Mouse (Mus musculus): ENCODE results near the gene Htra3. TPM values are rescaled to one million over a fixed set of nuclear protein-coding genes. Genes with fewer than 3 reads are reported as not detected.

Htra3 gene
- polyA plus RNA-seq, 1 experiment from 2014 or later = 15.2 TPM

DNA sequence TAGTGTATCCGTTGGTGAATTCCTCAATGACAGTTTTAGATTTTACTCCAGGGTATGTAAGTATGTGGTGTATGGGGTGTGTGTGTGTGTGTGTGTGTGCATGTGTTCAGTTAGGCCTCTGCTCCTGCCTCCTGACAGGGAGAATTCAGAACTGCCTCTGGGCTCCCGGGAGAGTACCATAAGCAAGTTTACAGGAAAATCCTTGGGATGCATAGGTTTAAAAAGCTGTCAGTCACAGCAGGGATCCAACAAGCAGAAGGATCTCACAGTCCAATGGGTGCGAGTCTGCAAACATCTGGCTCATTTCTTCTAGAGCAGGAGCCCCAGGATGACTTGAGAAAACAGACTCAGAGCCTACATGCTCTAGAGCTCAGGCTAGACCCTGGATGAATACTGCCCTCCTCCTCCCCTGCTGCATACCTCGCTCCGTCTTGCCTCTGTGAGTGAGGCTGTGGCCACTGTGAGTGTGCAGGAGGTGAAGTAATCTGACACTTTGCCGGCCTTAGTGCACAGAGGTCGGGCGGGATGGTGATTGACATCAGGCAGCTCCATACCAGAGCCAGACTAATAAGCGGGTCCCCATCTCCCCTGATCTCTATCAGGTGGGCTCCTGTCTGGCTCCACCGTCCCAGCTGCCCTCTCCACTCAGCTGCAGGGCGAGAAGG is 9.7 kb downstream of the Htra3 start:
- H3K27me3 ChIP-seq (replicated peaks) = no peaks in the 10 kb centered on the region
- H3K36me3 ChIP-seq (replicated peaks) = no peaks in the 10 kb centered on the region
- 31% methylated on average over 11 of the region's 11 CpGs for WGBS
- no peak for ATAC-seq (replicated peaks)
- no peak overlapping the region for H3K9ac ChIP-seq
- no peak overlapping the region for H3K4me3 ChIP-seq
- no peaks in the 10 kb centered on the region for H3K4me1 ChIP-seq
- H3K9me3 ChIP-seq = no peaks in the 10 kb centered on the region
- H3K27ac ChIP-seq = no peak overlapping the region
- H3K4me2 ChIP-seq = no peak overlapping the region

DNA sequence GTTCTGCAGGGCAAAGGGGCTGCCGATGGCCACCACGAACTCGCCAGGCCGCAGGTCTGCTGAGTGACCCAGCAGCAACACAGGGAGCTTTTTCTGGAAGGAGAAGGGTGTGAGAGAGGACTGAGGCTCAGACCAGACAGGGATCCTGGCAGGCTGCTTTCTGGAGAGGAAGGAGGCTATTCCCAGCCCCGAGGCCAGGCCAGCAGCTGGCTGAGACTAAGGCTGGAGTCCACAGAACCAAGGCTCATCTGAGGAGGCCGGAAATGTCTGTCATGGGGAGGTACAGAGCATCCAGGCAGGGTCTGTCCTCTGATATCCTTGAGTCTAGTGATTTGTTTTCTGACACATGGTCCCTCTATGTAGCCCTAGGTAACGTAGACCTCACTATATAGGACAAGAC is 13.4 kb downstream of the Htra3 start:
- no peak overlapping the region for H3K4me2 ChIP-seq
- no peaks in the 10 kb centered on the region for H3K9me3 ChIP-seq
- WGBS = 93% methylated on average over 7 of the region's 7 CpGs
- H3K36me3 ChIP-seq (replicated peaks) = no peaks in the 10 kb centered on the region
- no peaks in the 10 kb centered on the region for H3K4me1 ChIP-seq
- H3K4me3 ChIP-seq = no peak overlapping the region
- no peak overlapping the region for H3K9ac ChIP-seq
- H3K27ac ChIP-seq = no peak overlapping the region
- ATAC-seq (replicated peaks) = no peak
- H3K27me3 ChIP-seq (replicated peaks) = no peaks in the 10 kb centered on the region

DNA sequence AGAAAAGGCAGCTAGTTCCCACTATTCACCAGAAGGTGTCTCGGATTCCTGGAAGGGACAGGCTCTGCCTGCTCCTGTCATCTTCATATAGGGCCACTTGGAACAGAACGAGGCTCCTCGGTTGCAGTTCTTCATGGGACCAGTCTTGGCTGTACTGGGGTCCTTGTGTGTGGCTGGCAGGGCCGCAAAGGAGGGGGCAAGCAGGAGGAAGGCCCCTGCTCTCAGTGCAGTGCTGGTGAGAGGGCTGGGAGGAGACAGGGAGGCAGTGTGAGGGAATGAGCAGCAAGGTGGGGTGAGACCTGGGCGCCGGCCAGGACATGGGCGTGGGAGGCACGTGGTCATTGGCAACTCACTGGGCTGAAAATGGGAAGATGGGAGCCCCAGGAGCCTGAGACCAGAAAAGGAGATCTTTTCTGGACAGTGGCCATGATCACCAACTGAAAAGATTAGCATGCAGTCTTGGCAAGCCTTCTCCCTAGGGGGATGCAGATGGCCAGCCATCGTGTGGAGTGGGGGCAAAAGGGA is 17.5 kb downstream of the Htra3 start:
- Histone ChIP-seq H3K27me3 (replicated peaks) (no peaks in the 10 kb centered on the region), H3K27ac (no peak overlapping the region), H3K4me3 (no peak overlapping the region), H3K4me2 (no peak overlapping the region), H3K9ac (no peak overlapping the region), H3K36me3 (replicated peaks) (no peaks in the 10 kb centered on the region), H3K4me1 (no peaks in the 10 kb centered on the region), H3K9me3 (no peaks in the 10 kb centered on the region)
- ATAC-seq (replicated peaks) = no peak
- WGBS = 84% methylated on average over 9 of the region's 9 CpGs

DNA sequence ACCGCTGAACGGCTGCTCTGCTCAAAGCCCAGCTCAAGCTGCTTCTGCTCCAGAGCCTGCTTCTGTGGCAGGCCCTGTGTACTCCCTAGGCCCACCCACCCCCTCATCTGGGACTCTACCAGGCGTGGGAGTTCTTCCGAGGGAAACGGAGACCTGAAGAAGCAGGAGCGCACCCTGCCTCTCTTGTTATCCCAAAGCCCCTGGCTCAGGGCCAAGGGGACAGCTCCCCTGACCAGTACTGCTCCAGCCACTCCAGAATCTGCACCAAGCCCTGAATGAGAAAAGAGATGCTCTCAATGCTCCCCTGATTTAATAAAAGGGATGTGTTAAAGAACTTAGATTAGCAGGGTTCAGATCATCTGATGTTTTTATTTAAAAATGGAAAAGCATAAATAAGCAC is 18.4 kb downstream of the Htra3 start:
- no peak overlapping the region for H3K4me3 ChIP-seq
- no peak overlapping the region for H3K9ac ChIP-seq
- no peak overlapping the region for H3K4me2 ChIP-seq
- 80% methylated on average over 6 of the region's 6 CpGs for WGBS
- H3K27ac ChIP-seq = no peak overlapping the region
- H3K36me3 ChIP-seq (replicated peaks) = no peaks in the 10 kb centered on the region
- no peaks in the 10 kb centered on the region for H3K4me1 ChIP-seq
- no peaks in the 10 kb centered on the region for H3K9me3 ChIP-seq
- H3K27me3 ChIP-seq (replicated peaks) = no peaks in the 10 kb centered on the region
- no peak for ATAC-seq (replicated peaks)

DNA sequence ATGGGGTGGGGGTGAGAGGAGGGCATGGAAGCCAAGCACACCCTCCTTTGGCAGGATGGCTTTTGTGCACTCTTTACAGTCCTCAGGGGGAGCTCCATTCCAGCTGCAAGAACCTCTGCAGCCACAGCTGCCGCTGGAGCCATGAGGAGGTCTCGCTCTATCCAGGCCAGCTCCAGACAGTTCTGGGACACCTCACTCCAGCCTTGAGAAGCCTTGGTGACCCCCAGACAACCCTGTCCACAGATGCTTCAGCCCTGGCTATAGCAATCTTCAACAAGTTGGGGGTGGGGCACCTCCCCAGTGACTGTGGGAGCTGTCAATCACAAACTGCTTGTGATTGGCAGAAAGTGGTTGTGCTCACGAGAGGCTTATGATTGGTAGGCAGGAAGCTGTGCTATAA is 20.1 kb downstream of the Htra3 start:
- H3K9ac ChIP-seq = no peak overlapping the region
- 60% methylated on average over 3 of the region's 3 CpGs for WGBS

DNA sequence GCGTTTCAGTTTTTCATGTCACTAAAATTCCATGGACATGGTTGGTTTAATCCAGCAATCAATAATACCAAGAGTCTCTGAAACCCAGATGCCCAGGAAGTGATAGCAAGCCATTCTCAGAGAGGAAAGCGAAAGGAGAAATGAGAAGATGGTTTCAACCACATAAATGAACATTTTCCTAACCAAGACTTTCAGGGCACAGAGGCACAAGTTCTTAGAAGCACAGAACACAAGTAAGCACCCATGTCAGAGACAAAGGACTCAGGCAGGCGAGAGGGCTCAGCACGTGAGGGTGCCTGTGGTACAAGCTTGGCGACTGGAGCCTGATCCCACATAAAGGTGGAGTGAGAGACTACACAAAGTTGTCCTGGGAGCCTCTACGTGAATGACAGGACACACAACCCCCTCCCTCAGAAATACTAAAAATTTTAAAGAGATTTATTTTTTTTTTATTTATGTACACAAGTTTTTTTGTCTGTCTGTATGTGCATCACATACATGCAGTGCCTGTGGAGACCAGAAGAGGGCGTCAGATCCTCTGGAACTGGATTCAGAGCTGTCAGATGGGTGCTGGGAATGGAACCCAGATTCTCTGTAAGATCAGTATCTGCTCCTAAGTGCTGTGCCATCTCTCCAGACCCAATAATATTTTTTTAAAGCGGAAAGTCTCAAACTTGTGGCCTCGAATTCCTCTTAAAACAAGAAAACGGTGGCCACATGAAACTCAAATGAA is 23.7 kb downstream of the Htra3 start:
- Histone ChIP-seq H3K27me3 (replicated peaks) (no peaks in the 10 kb centered on the region), H3K4me2 (no peak overlapping the region), H3K36me3 (replicated peaks) (no peaks in the 10 kb centered on the region), H3K9me3 (no peaks in the 10 kb centered on the region), H3K4me3 (no peak overlapping the region), H3K9ac (no peak overlapping the region), H3K27ac (no peak overlapping the region), H3K4me1 (no peaks in the 10 kb centered on the region)
- ATAC-seq (replicated peaks) = no peak
- 90% methylated on average over 10 of the region's 10 CpGs for WGBS

More for the DNA sequence above, 20.1 kb downstream of the Htra3 start:
- no peaks in the 10 kb centered on the region for H3K27me3 ChIP-seq (replicated peaks)
- no peak overlapping the region for H3K4me3 ChIP-seq
- H3K4me2 ChIP-seq = no peak overlapping the region
- no peaks in the 10 kb centered on the region for H3K9me3 ChIP-seq
- no peak overlapping the region for H3K27ac ChIP-seq
- no peaks in the 10 kb centered on the region for H3K36me3 ChIP-seq (replicated peaks)
- ATAC-seq (replicated peaks) = no peak
- no peaks in the 10 kb centered on the region for H3K4me1 ChIP-seq

DNA sequence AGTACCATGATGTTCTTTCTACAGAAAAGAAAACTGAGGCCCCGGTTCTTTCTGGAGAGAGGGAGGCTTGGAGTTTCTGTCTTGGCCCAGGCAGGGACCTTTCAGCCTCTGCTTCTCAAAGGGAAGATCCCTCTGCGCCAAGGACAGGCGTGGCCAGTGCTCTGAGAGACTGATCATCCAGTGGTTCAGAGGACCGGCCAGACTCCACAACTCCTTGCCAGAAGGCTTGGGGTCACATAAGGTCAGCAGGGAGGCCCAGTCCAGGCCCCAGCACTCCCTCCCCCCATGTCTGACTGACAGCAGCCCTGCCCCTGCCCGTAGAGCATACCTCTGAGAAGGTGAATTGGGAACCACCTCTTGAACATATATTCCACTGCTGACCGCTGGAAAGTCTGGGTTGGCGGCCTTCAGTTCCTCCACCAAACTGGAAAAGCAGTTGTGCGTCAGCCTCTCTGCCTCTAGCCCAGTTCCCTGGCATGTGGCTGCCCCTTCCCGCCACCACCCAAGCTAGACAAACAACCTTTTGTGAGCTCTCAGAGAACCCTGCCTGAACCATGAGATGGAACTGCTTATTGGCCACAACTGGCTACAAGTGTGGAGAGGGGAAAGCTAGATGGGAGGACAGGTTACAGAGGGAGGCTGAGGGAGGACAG is 25.7 kb downstream of the Htra3 start:
- H3K9me3 ChIP-seq = no peaks in the 10 kb centered on the region
- H3K27me3 ChIP-seq (replicated peaks) = no peaks in the 10 kb centered on the region
- no peak overlapping the region for H3K27ac ChIP-seq
- WGBS = 88% methylated on average over 9 of the region's 9 CpGs
- no peak overlapping the region for H3K9ac ChIP-seq
- ATAC-seq (replicated peaks) = no peak
- H3K4me2 ChIP-seq = no peak overlapping the region
- no peak overlapping the region for H3K4me3 ChIP-seq
- no peaks in the 10 kb centered on the region for H3K36me3 ChIP-seq (replicated peaks)
- no peaks in the 10 kb centered on the region for H3K4me1 ChIP-seq

DNA sequence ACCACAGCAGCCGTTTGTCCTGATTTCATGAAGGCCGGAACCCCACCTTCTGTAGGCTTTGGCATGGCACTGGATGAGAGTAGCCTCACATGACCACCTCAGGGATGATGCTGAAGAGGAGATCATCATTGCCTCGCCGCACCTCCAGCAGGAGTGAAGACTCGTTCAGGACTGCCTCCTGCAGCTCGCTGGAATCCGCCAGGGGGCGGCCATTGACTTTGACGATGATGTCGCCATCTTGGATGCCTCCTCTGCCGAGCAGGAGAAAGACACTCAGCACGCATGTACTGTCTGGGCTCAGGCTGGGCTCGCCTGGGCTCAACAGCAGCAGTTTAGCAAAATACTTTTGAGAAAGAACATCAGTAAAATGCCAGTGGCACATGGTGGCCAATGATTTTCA is 26.7 kb downstream of the Htra3 start:
- H3K36me3 ChIP-seq (replicated peaks) = no peaks in the 10 kb centered on the region
- ATAC-seq (replicated peaks) = no peak
- no peaks in the 10 kb centered on the region for H3K4me1 ChIP-seq
- H3K27ac ChIP-seq = no peak overlapping the region
- WGBS = 86% methylated on average over 13 of the region's 13 CpGs
- no peak overlapping the region for H3K4me3 ChIP-seq
- H3K9ac ChIP-seq = no peak overlapping the region
- no peak overlapping the region for H3K4me2 ChIP-seq
- H3K27me3 ChIP-seq (replicated peaks) = no peaks in the 10 kb centered on the region
- no peaks in the 10 kb centered on the region for H3K9me3 ChIP-seq

DNA sequence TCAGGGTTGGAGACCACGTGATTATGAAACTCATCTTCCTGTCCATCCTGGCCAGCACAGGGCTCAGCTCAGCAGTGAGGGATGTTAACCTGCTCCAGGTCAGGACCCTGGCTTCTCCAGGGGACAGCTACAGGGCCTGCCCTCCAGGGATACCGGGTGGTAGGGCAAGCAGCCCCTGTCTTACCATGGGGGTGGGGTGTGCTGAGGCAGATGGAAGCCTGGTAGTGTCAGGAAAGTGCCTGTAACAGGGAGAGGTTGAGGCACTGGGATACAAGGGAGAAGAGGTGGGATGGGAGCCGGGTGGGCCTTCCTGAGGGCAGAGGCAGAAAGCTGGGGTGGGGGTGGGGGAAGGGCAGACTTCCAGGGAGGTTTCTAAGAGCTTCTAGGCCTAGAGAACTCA is 27.3 kb downstream of the Htra3 start:
- Histone ChIP-seq H3K27ac (no peak overlapping the region), H3K36me3 (replicated peaks) (no peaks in the 10 kb centered on the region), H3K4me1 (no peaks in the 10 kb centered on the region), H3K9ac (no peak overlapping the region), H3K4me3 (no peak overlapping the region), H3K4me2 (no peak overlapping the region), H3K27me3 (replicated peaks) (no peaks in the 10 kb centered on the region), H3K9me3 (no peaks in the 10 kb centered on the region)
- ATAC-seq (replicated peaks) = no peak
- WGBS = 86% methylated on average over 3 of the region's 3 CpGs

DNA sequence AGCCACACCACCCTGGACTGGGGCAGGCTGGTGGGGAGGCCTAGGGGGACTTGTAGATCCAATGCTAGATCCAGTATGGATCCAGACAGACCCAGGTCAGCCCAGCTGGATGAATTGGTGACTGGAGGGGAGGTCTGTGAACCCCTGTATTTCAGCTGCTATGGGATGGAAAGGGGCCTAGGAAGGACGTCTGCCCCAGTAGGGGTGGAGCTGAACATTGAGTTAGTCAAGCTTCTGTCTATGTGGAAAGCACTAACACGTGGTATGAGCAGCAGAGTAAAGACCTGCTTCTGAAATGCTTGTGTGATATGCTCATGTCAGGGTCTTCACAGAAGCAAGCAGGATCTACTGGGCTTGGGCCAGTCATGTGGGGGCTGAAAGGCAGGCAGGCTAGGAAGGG is 31.4 kb downstream of the Htra3 start:
- 72% methylated on average over 2 of the region's 2 CpGs for WGBS
- Histone ChIP-seq H3K4me3 (no peak overlapping the region), H3K27me3 (replicated peaks) (no peaks in the 10 kb centered on the region)

DNA sequence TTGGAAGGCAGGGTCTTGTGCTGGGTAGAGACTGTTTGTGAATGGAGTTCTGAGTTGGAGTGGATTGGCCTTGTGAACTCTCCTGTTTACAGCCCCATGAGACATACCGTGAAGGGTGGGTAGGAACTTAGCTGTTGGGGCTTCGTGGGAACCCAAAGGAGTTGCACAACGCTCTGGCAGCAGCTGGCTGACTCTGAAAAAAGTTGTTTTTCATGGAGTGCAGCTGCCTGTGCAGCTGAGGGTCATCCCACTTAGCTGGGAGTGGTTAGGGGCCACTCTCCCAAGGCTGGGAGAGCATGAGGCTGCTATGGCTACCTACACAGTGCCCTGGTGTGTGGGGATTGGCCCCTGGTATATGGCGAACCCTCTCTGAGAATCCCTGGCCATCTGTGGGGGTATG is 32.0 kb downstream of the Htra3 start:
- Histone ChIP-seq H3K4me3 (no peak overlapping the region), H3K27ac (no peak overlapping the region), H3K36me3 (replicated peaks) (no peaks in the 10 kb centered on the region), H3K4me1 (no peaks in the 10 kb centered on the region), H3K27me3 (replicated peaks) (no peaks in the 10 kb centered on the region), H3K4me2 (no peak overlapping the region), H3K9me3 (no peaks in the 10 kb centered on the region), H3K9ac (no peak overlapping the region)
- 75% methylated on average over 4 of the region's 4 CpGs for WGBS
- no peak for ATAC-seq (replicated peaks)

More for the DNA sequence above, 31.4 kb downstream of the Htra3 start:
- no peaks in the 10 kb centered on the region for H3K36me3 ChIP-seq (replicated peaks)
- H3K9me3 ChIP-seq = no peaks in the 10 kb centered on the region
- ATAC-seq (replicated peaks) = no peak
- H3K27ac ChIP-seq = no peak overlapping the region
- no peaks in the 10 kb centered on the region for H3K4me1 ChIP-seq
- H3K9ac ChIP-seq = no peak overlapping the region
- H3K4me2 ChIP-seq = no peak overlapping the region

DNA sequence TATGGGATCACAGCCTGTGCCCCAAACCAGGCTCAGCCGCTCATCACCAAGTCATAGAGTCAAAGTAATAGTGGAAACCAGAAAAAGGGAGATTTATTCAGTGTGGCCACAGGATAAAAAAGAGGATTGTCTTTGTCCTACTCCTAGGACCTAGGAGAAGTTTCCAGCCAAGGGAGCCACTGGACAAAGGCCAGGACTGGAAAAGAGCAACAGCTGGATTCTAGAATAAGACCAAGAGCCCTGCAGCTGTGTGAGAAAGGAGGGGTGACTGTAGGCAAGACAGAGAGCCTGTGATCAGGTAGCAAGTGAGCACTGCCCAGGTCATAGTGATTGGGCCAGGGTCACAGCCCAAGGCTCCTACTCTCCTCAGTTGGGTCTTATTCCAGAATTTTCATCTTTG is 32.7 kb downstream of the Htra3 start:
- Histone ChIP-seq H3K4me1 (no peaks in the 10 kb centered on the region), H3K4me3 (no peak overlapping the region), H3K27ac (no peak overlapping the region), H3K9me3 (no peaks in the 10 kb centered on the region), H3K36me3 (replicated peaks) (no peaks in the 10 kb centered on the region), H3K27me3 (replicated peaks) (no peaks in the 10 kb centered on the region), H3K4me2 (no peak overlapping the region), H3K9ac (no peak overlapping the region)
- WGBS = 91% methylated on average over 1 of the region's 1 CpGs
- no peak for ATAC-seq (replicated peaks)
